Mouse (Mus musculus): ENCODE data around the gene Arid5a.

DNA sequence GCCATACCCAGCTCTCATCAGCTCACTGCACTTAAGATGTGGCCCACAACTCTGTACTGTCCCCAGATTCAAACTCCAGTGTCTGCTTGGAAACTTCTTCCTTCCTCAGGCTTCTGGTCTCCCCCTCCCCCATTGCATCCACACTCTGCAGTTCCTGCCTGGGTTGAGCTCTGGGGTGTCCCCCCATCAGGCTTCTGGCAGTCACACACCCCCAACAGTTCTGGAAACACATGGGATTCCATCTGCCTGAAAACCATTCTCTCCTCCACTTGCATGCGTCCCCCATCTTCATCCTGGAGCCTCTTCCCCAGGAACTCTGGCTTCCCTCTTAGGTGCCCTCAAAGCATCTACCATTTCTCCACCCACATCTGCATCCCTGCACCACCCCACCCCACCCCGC lies 19.3 kb downstream of the Arid5a start:
- no peak for TF ChIP-seq POLR2A (IDR thresholded peaks at IDR 0.05; ENCODE audit: low read depth, low read length)
- no peak for TF ChIP-seq CTCF (conservative IDR thresholded peaks at IDR 0.05; ENCODE audit: insufficient read depth, insufficient read length, low read depth, low read length)

Data from kidney, adult 2 months (tissue).